Mouse (Mus musculus): ENCODE results near the gene Syngr2. TPM values are rescaled to one million over a fixed set of nuclear protein-coding genes. Genes with fewer than 3 reads are reported as not detected.
"Not testable (repeated sequence)": the region's sequence is repeated elsewhere in the genome, so short reads cannot be mapped to it uniquely, and the experiment has no call there.

Syngr2 gene
- polyA plus RNA-seq, 1 experiment from 2014 or later, result 29.6 TPM

DNA sequence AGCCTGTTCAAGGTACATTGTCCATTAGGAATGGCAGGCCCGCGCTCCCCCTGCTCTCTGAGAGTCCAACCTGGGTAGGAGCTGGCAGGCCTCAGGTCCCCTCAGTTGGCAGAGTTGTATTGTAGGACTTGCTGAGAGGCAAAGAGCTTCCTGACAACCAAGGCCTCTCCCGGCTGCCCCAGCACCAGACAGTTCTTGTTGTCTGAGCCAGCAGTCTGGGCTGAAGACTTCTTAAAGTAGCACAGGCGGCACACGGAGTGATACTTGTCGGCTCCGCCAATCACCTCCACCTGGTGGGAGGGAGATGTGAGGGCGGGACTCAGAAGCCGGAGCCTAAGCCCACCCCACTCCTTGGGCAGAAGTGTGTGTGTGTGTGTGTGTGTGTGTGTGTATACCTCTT lies 6.4 kb downstream of the Syngr2 start:
- not testable (repeated sequence) for H3K9me3 ChIP-seq; ATAC-seq (ENCODE audit: insufficient number of reproducible peaks, insufficient read depth, low FRiP score, low TSS enrichment); H3K4me3 ChIP-seq; H3K4me1 ChIP-seq; H3K9ac ChIP-seq; H3K27ac ChIP-seq; H3K4me2 ChIP-seq (replicated peaks); H3K27me3 ChIP-seq
- peaks cover 82% of the 10 kb centered on the region for H3K36me3 ChIP-seq
- 82% methylated on average over 9 of the region's 9 CpGs for WGBS

DNA sequence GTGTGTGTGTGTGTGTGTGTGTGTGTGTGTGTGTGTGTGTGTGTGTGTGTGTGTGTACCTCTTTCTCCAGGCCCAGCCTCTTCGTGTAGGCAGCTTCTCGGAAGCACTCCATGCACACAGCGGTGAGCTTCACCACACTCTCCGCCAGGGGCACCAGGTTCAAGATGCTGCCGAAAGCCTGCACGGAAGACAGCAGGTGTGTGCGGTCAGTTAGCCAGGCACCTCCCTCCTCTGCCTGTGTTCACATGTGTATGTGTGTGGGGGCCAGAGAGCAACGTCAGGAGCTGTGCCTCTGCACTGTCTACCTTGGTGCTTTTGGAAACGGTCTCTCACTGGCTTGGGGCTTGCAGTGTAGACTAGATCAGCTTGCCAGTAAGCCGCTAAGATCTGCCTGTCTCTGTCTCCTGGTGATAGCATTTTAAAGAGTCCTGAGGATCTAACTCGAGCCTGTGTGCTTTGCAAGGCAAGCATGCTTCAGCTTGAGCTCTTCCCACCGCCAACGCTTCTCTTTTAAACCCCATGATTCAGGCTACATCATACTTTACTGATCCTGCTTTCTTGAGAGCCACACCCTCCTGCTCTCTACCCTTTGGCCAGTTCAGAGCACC lies 7.0 kb downstream of the Syngr2 start:
- Histone ChIP-seq H3K9ac (no peak overlapping the region), H3K36me3 (peaks cover 88% of the 10 kb centered on the region)

DNA sequence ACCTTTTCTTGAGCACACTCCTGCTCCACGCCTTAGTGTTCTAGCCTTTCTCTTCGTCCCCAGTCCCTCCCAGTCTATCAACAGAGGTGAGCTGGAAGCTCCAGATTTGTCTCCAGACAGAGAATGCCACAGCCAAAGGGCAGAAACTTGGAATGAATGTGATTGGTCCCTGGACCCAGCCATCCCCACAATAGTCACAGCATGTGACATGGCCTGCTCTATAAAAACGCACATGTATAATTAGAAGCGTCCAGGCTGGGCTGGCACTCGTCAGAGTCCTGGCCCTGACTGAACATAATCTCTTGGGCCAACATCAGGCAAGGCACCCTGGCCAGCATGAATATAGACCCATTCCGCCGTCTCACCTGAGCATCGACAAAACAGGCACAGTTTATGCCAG lies 9.6 kb downstream of the Syngr2 start:
- ATAC-seq (ENCODE audit: insufficient number of reproducible peaks, insufficient read depth, low FRiP score, low TSS enrichment), result no peak
- Histone ChIP-seq H3K4me3 (no peak overlapping the region), H3K4me2 (replicated peaks) (no peak overlapping the region), H3K9me3 (no peaks in the 10 kb centered on the region), H3K9ac (no peak overlapping the region), H3K36me3 (peaks cover 80% of the 10 kb centered on the region), H3K27me3 (no peaks in the 10 kb centered on the region), H3K4me1 (peaks cover 9% of the 10 kb centered on the region), H3K27ac (no peak overlapping the region)
- WGBS, result 75% methylated on average over 8 of the region's 8 CpGs

More for the DNA sequence above, 7.0 kb downstream of the Syngr2 start:
- H3K4me1 ChIP-seq, result no peaks in the 10 kb centered on the region
- no peak overlapping the region for H3K27ac ChIP-seq
- no peak for ATAC-seq (ENCODE audit: insufficient number of reproducible peaks, insufficient read depth, low FRiP score, low TSS enrichment)
- H3K4me3 ChIP-seq, result no peak overlapping the region
- no peak overlapping the region for H3K4me2 ChIP-seq (replicated peaks)
- H3K9me3 ChIP-seq, result no peaks in the 10 kb centered on the region
- no peaks in the 10 kb centered on the region for H3K27me3 ChIP-seq
- 87% methylated on average over 11 of the region's 13 CpGs for WGBS

DNA sequence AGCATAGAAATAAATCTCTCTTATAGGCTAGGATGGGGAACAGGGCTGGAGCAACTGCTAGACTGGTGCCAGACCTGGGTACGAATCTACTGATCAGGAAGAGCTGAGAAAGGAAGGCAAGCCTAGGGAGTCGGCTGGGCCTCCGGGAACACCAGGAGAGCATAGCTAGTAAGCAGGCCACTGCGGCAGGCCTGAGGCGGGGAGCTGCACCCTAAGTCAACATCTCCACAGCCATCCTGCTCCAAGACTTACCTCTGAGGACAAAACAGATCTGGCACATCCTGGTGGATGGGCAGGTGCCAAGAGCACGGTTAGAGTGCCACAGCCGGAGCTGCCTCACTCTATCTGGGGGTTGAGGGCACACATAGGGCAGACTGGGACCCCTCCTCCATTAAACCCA lies 10.7 kb downstream of the Syngr2 start:
- 92% methylated on average over 7 of the region's 7 CpGs for WGBS
- peaks cover 70% of the 10 kb centered on the region for H3K36me3 ChIP-seq

DNA sequence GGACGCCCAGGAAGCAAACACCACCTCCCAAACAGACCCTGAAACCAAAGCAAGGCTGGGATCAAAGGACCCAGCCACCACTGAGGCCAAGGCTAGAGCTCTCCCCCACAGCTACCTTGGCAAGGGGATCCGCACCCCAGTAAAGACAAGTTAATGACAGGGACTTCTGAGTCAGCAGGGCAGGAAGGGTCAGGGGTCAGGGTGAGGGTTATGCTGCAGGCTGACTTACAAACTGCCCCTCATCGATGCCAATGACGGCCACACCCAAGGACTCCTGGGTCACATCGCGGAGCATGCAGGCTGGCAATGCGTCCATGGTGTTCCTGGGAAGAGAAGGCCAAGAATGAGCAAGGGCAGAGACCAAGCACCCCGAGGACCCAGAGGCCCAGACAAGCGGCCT lies 12.4 kb downstream of the Syngr2 start:
- ATAC-seq (ENCODE audit: insufficient number of reproducible peaks, insufficient read depth, low FRiP score, low TSS enrichment), result no peak
- 80% methylated on average over 9 of the region's 9 CpGs for WGBS
- H3K36me3 ChIP-seq, result peaks cover 54% of the 10 kb centered on the region
- no peak overlapping the region for H3K4me2 ChIP-seq (replicated peaks)
- H3K27ac ChIP-seq, result no peak overlapping the region
- no peaks in the 10 kb centered on the region for H3K9me3 ChIP-seq
- no peak overlapping the region for H3K9ac ChIP-seq
- no peaks in the 10 kb centered on the region for H3K27me3 ChIP-seq
- H3K4me3 ChIP-seq, result no peak overlapping the region
- H3K4me1 ChIP-seq, result peaks cover 21% of the 10 kb centered on the region

More for the DNA sequence above, 10.7 kb downstream of the Syngr2 start:
- no peak overlapping the region for H3K4me2 ChIP-seq (replicated peaks)
- H3K4me3 ChIP-seq, result no peak overlapping the region
- peaks cover 14% of the 10 kb centered on the region for H3K4me1 ChIP-seq
- no peaks in the 10 kb centered on the region for H3K9me3 ChIP-seq
- H3K27ac ChIP-seq, result no peak overlapping the region
- H3K9ac ChIP-seq, result no peak overlapping the region
- H3K27me3 ChIP-seq, result no peaks in the 10 kb centered on the region
- ATAC-seq (ENCODE audit: insufficient number of reproducible peaks, insufficient read depth, low FRiP score, low TSS enrichment), result no peak

DNA sequence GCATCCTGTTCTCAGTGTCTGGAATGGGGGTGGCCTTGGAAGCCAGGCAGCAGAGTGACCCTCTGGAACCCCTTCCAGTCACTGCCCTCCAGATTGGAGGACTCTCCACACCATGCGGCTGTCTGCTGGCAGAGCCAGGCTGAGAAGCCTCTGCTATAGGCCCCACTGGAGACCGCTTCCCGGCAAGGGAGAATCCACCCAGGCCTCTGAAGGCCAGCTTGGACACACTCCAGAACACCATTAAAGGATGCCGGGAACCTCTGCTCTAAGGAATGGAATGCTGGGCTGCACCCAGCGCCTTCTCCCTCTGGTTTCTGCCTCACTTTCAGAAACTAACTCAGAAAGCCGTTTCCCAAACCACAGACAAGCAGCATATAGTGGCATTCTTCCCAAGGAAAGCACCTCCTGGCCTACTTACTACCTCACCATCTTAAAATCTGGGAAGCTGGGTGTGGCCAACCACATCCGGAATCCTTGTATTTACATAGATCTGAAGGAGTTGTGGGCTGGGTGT lies 13.3 kb downstream of the Syngr2 start:
- Histone ChIP-seq H3K36me3 (peaks cover 47% of the 10 kb centered on the region), H3K9me3 (no peaks in the 10 kb centered on the region), H3K27ac (no peak overlapping the region), H3K4me2 (replicated peaks) (no peak overlapping the region), H3K9ac (no peak overlapping the region), H3K4me1 (peaks cover 28% of the 10 kb centered on the region), H3K4me3 (no peak overlapping the region), H3K27me3 (no peaks in the 10 kb centered on the region)
- no peak for ATAC-seq (ENCODE audit: insufficient number of reproducible peaks, insufficient read depth, low FRiP score, low TSS enrichment)
- 84% methylated on average over 7 of the region's 7 CpGs for WGBS

DNA sequence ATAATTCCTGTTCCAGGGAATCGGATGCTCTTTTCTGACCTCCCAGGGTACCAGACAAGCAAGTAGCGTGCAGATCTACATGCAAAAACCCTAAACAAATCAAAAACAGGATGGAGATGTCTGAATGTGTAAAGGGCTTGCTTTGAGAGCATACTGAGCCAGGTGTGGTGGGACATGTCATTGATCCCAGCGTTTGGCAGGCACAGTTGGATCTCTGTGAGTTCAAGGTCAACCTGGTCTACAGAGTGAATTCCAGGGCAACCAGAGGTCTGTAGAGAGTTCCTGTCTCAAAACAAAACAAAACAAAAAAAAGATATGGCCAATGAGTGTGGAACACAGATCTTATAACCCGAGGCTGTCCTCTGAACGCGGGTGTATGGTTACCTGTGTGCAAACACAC lies 13.9 kb downstream of the Syngr2 start:
- H3K36me3 ChIP-seq, result peaks cover 41% of the 10 kb centered on the region

DNA sequence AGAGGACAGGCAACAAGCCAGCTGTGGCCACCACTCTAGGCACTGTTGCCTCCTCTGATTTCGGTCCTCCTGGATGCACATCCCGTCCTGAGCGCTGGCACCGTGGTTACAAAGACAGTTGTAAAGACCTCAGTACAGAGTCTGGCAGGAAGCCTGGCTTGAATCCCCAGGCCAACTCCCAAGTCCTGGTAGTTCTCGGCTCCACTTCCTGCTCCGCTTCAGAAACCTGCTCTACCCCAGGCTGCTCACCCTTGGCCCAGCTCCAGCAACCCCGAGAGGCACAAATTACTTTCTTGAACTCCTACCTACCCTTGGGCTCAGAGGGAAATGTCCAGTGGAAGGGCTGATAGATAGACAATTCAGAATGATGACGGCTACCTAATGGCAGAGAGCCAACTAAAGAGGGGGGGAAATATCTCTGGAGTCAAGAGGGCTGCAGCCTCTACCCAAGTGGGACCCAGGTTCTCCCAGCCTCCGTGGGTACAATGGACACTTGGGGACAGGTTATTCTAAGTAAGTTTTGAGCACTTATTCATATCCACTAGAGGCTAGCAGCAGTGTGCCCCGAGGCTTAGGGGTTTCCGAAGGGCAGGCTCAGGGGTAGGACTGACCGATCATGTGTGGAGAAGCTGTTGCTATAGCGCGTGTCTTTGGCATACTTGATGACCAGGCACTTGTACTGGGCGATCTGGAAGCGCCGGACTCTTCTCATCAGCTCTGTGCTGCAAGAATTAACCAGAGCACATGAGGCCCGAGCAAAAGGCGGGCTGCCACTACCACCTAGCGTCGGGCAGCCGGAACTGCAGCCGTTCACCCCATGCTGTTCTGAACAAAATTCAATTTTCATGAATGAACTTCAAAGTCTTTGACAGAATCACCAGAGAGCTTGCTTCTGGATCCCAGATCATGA lies 14.8 kb downstream of the Syngr2 start:
- H3K27ac ChIP-seq, result 0 out of 2 replicates have a peak overlapping the region, but pooled peaks have one; percentile 92
- peaks cover 41% of the 10 kb centered on the region for H3K4me1 ChIP-seq
- 25% methylated on average over 23 of the region's 23 CpGs for WGBS
- H3K4me3 ChIP-seq, result peak overlapping the region; percentile 56
- peak; percentile 44 for ATAC-seq (ENCODE audit: insufficient number of reproducible peaks, insufficient read depth, low FRiP score, low TSS enrichment)
- peaks cover 32% of the 10 kb centered on the region for H3K36me3 ChIP-seq
- H3K9me3 ChIP-seq, result no peaks in the 10 kb centered on the region
- no peaks in the 10 kb centered on the region for H3K27me3 ChIP-seq
- H3K4me2 ChIP-seq (replicated peaks), result peak overlapping the region; percentile 78
- peak overlapping the region; percentile 63 for H3K9ac ChIP-seq

More for the DNA sequence above, 13.9 kb downstream of the Syngr2 start:
- 87% methylated on average over 6 of the region's 6 CpGs for WGBS
- no peak overlapping the region for H3K9ac ChIP-seq
- H3K27me3 ChIP-seq, result no peaks in the 10 kb centered on the region
- no peak for ATAC-seq (ENCODE audit: insufficient number of reproducible peaks, insufficient read depth, low FRiP score, low TSS enrichment)
- no peak overlapping the region for H3K4me3 ChIP-seq
- peaks cover 35% of the 10 kb centered on the region for H3K4me1 ChIP-seq
- no peaks in the 10 kb centered on the region for H3K9me3 ChIP-seq
- H3K27ac ChIP-seq, result no peak overlapping the region
- no peak overlapping the region for H3K4me2 ChIP-seq (replicated peaks)

DNA sequence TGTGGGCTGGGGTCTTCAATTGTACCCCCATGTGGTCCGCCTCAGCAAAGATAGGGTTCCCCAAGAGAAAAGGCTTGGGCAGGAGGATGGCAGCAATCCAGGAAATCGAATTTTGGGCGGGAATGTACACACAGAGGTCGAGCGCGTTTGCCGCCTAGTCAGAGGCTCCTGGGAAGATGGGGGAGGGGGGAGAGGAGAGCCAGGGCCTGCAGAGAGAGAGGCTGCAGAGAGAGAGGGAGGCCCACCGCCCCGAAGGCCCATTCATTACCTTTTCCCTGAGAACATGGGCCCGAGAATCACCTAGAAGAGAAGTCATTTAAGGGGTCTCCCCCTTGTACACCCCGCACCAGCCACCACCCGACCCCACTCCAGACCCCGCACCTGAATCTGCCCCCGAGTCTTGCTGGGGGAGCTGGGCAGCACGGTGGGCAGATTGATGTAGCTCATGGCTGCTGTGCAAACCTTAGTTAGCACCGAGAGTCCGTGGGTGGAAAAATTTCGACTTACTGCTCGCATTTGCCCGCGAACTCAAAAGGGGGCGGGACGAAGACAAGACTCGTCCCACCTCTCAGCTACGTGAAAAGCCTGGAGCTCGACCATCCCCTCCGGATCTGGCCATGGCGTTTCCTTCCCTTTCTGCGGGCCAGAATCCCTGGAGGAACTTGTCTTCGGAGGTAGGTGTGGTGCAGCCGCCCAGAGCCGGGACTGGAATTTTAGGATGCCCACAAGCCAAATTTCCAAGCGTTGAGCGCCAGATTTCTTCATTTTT lies 16.0 kb downstream of the Syngr2 start, which contains the start of the genes Afmid and Tk1:
Afmid (plus strand) TSS at position 592 of the 769 bp plus-strand sequence.
Tk1 (minus strand) TSS at position 760 of the 769 bp plus-strand sequence.
- peak; percentile 73; the same call in 1 of the 2 replicates for ATAC-seq (ENCODE audit: insufficient number of reproducible peaks, insufficient read depth, low FRiP score, low TSS enrichment)
- Histone ChIP-seq H3K27me3 (no peaks in the 10 kb centered on the region), H3K36me3 (peaks cover 20% of the 10 kb centered on the region), H3K9ac (peak within 1 kb of the TSS; percentile 63), H3K9me3 (no peaks in the 10 kb centered on the region), H3K4me1 (peaks cover 41% of the 10 kb centered on the region), H3K4me3 (peak within 1 kb of the TSS; percentile 56), H3K27ac (peak within 1 kb of the TSS; percentile 92), H3K4me2 (replicated peaks) (peak within 1 kb of the TSS; percentile 78)
- under 1% methylated on average over 34 of the region's 34 CpGs for WGBS

DNA sequence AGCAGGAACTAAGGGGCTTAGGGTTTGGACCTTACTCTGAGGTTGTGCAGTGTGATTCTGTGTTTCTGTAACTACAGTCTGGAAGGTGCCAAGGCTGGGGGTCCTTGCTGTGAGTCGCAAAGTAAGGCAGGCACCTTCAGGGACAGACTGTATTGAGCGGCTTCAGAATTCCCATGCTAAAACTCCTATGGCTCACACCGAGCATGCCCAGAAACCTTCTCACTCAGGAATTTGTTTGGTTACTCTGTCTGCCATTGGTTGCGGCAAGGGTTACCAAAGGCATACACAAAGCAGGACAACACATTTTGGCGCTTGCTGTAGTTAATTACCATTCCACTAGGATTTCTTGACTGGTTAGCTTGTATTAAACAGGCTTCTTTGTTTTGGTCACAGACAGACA lies 16.7 kb downstream of the Syngr2 start:
- Histone ChIP-seq H3K27me3 (no peaks in the 10 kb centered on the region), H3K9me3 (no peaks in the 10 kb centered on the region), H3K27ac (peak overlapping the region; percentile 92), H3K4me3 (peak overlapping the region; percentile 56), H3K9ac (peak overlapping the region; percentile 63), H3K4me1 (peaks cover 41% of the 10 kb centered on the region), H3K4me2 (replicated peaks) (peak overlapping the region; percentile 78), H3K36me3 (peaks cover 13% of the 10 kb centered on the region)
- ATAC-seq (ENCODE audit: insufficient number of reproducible peaks, insufficient read depth, low FRiP score, low TSS enrichment), result peak; percentile 8; the same call in 1 of the 2 replicates
- 4% methylated on average over 5 of the region's 5 CpGs for WGBS

DNA sequence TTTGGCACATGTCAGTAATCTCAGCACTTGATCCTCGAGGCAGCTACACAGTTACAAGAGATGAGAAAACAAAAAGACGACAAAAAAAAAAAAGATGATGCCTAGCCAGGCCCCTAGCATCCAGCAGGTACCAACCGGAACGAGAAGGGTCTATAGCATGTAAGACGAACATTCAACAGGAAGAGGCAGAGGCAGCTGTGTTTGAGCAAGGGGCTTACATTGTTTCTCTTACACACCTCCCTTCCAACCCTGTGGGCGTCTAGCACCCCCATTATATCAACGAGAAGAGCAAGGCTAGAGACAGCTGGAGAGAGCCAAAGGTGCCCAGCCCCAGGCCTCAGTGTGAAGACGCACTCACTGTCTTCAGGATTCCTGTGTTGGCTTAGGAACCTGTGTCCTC lies 17.4 kb downstream of the Syngr2 start:
- no peak for ATAC-seq (ENCODE audit: insufficient number of reproducible peaks, insufficient read depth, low FRiP score, low TSS enrichment)
- no peaks in the 10 kb centered on the region for H3K9me3 ChIP-seq
- 0 out of 2 replicates have a peak overlapping the region, but pooled peaks have one; percentile 63 for H3K9ac ChIP-seq
- H3K4me1 ChIP-seq, result peaks cover 41% of the 10 kb centered on the region
- peaks cover 6% of the 10 kb centered on the region for H3K36me3 ChIP-seq
- H3K27ac ChIP-seq, result peak overlapping the region; percentile 92; the same call in 1 of the 2 replicates
- H3K4me3 ChIP-seq, result peak overlapping the region; percentile 56; the same call in 1 of the 2 replicates
- no peaks in the 10 kb centered on the region for H3K27me3 ChIP-seq
- H3K4me2 ChIP-seq (replicated peaks), result peak overlapping the region; percentile 78
- WGBS, result 66% methylated on average over 8 of the region's 8 CpGs

Measured in embryonic facial prominence, embryonic 12.5 days (tissue).